In the genomic region with DNA sequence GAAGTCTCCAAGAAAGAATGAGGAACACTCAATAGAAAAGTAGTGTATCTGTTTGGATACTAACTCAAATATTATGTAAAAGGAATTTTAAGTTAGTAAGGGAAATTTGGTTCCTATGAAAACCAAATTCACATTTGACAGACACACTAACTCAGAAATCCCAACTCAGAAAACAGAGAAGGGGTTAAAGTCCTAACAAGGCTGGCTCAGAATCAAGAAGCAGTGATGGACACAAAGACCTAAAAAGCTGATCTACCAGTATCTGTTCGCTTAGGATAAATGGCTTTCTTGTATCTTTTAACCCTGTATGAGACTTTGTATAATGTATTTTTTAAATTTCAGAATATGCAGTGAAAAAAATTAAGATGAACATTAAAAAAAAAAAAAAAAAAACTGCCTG, we compare ENCODE assay signal across 29 mouse cellular contexts. TPM values are rescaled to one million over a fixed set of nuclear protein-coding genes. Genes with fewer than 3 reads are reported as not detected.
DNase-seq lines count a peak whose midpoint lies in the region; ATAC-seq and TF ChIP-seq lines count a peak whose summit lies in the region.
"Had no signal": no experiment of that assay in that cellular context is flagged by ENCODE, and none has a peak within 500 bp of the region (broad histone marks: within the 10 kb centered on the region; RNA-seq: fewer than 3 reads in every experiment).

No protein-coding gene starts in this region.

- H3K9me3 ChIP-seq in midbrain, embryonic 10.5 days (replicated peaks): no peaks in the 10 kb centered on the region
- H3K9me3 ChIP-seq in midbrain, embryonic 16.5 days (replicated peaks; ENCODE audit: control insufficient read depth, low read length, poor library complexity, severe bottlenecking): no peaks in the 10 kb centered on the region
- H3K9me3 ChIP-seq in liver, embryonic 12.5 days (replicated peaks): no peaks in the 10 kb centered on the region
- H3K9me3 ChIP-seq in liver, postnatal 0 days (ENCODE audit: low read length): no peaks in the 10 kb centered on the region
- H3K9me3 ChIP-seq: embryonic facial prominence, embryonic 13.5 days; forebrain, embryonic 10.5 days; heart, embryonic 13.5 days; limb, embryonic 13.5 days; megakaryocyte, embryonic 14.5 days; midbrain, embryonic 13.5 days; neural tube, embryonic 15.5 days had no signal

- H3K27ac ChIP-seq in midbrain, embryonic 10.5 days (replicated peaks): no peak overlapping the region
- H3K27ac ChIP-seq in midbrain, embryonic 16.5 days (ENCODE audit: low read length): no peak overlapping the region
- H3K27ac ChIP-seq in liver, embryonic 12.5 days: no peak overlapping the region
- H3K27ac ChIP-seq in liver, postnatal 0 days (ENCODE audit: low read depth): no peak overlapping the region
- H3K27ac ChIP-seq: embryonic facial prominence, embryonic 13.5 days; forebrain, embryonic 10.5 days; heart, adult 2 months; heart, embryonic 13.5 days; hindbrain, embryonic 14.5 days; limb, embryonic 13.5 days; midbrain, embryonic 13.5 days; neural tube, embryonic 15.5 days had no signal

- DNase-seq in midbrain, embryonic 10.5 days (ENCODE audit: low spot score): no peak
- DNase-seq in liver, postnatal 0 days: no peak
- no peak for DNase-seq in spleen, postnatal 14 days (ENCODE audit: low spot score in 2 of 2)
- DNase-seq in urinary bladder, adult 2 months (ENCODE audit: low spot score): no peak
- DNase-seq: adrenal gland, postnatal 25 days; B cell, adult 2 months; cerebellum, adult 11-12 months; cerebellum, adult 9-11 months; forebrain, postnatal 0 days; heart, adult 2 months; heart, postnatal 10 days; kidney, postnatal 4 days; lung, embryonic 14.5 days; lung, postnatal 36 days; right cerebral cortex, postnatal 4 days; thymus, adult 2 months; thymus, postnatal 4 days had no signal

- no peaks in the 10 kb centered on the region for H3K27me3 ChIP-seq in midbrain, embryonic 10.5 days (ENCODE audit: low read depth, poor library complexity, severe bottlenecking)
- no peaks in the 10 kb centered on the region for H3K27me3 ChIP-seq in midbrain, embryonic 16.5 days (ENCODE audit: control insufficient read depth, insufficient read depth, low read depth, low read length)
- H3K27me3 ChIP-seq in liver, embryonic 12.5 days (replicated peaks): no peaks in the 10 kb centered on the region
- H3K27me3 ChIP-seq in liver, postnatal 0 days (ENCODE audit: insufficient read depth, low read length): no peaks in the 10 kb centered on the region
- H3K27me3 ChIP-seq: embryonic facial prominence, embryonic 13.5 days; heart, embryonic 13.5 days; limb, embryonic 13.5 days; megakaryocyte, embryonic 14.5 days; midbrain, embryonic 13.5 days; neural tube, embryonic 15.5 days; Patski had no signal

- H3K9ac ChIP-seq in midbrain, embryonic 16.5 days (ENCODE audit: low read depth, low read length): no peak overlapping the region
- no peak overlapping the region for H3K9ac ChIP-seq in liver, embryonic 12.5 days
- H3K9ac ChIP-seq in liver, postnatal 0 days (replicated peaks): no peak overlapping the region

- H3K36me3 ChIP-seq in midbrain, embryonic 10.5 days: peaks cover 48% of the 10 kb centered on the region
- H3K36me3 ChIP-seq in midbrain, embryonic 16.5 days (ENCODE audit: control insufficient read depth, insufficient read depth, low read length): 0 out of 2 replicates have a peak, but pooled peaks cover 8% of the 10 kb centered on the region
- peaks cover 49% of the 10 kb centered on the region for H3K36me3 ChIP-seq in liver, embryonic 12.5 days
- peaks cover 36% of the 10 kb centered on the region for H3K36me3 ChIP-seq in liver, postnatal 0 days (replicated peaks; ENCODE audit: insufficient read depth, low read length)

- H3K4me2 ChIP-seq in midbrain, embryonic 16.5 days (ENCODE audit: low read length): no peak overlapping the region
- H3K4me2 ChIP-seq in liver, embryonic 12.5 days: peak overlapping the region; percentile 87
- H3K4me2 ChIP-seq in liver, postnatal 0 days (ENCODE audit: low read depth, low read length): peak overlapping the region; percentile 97; the same call in 1 of the 2 replicates

- 0 out of 2 replicates have a peak overlapping the region, but pooled peaks have one; percentile 99 for H3K4me3 ChIP-seq in midbrain, embryonic 10.5 days
- no peak overlapping the region for H3K4me3 ChIP-seq in midbrain, embryonic 16.5 days (ENCODE audit: low read depth, low read length)
- no peak overlapping the region for H3K4me3 ChIP-seq in liver, embryonic 12.5 days
- H3K4me3 ChIP-seq in liver, postnatal 0 days (ENCODE audit: low read depth, low read length): no peak overlapping the region

- 91% methylated on average over 1 of the region's 1 CpGs for WGBS in midbrain, embryonic 10.5 days
- 93% methylated on average over 1 of the region's 1 CpGs for WGBS in midbrain, embryonic 16.5 days
- WGBS in liver, embryonic 12.5 days (ENCODE audit: insufficient replicate concordance): 76% methylated on average over 1 of the region's 1 CpGs
- 76% methylated on average over 1 of the region's 1 CpGs for WGBS in liver, postnatal 0 days (ENCODE audit: insufficient replicate concordance)

- H3K4me1 ChIP-seq in midbrain, embryonic 10.5 days: peaks cover 12% of the 10 kb centered on the region
- peaks cover 11% of the 10 kb centered on the region for H3K4me1 ChIP-seq in midbrain, embryonic 16.5 days (ENCODE audit: control insufficient read depth, insufficient read depth, low read length)
- peaks cover 47% of the 10 kb centered on the region for H3K4me1 ChIP-seq in liver, embryonic 12.5 days
- peaks cover 18% of the 10 kb centered on the region for H3K4me1 ChIP-seq in liver, postnatal 0 days (ENCODE audit: insufficient read depth)

- TF ChIP-seq CTCF in liver, postnatal 0 days (IDR thresholded peaks at IDR 0.05; ENCODE audit: low read depth): no peak

- TF ChIP-seq EP300 in liver, postnatal 0 days (IDR thresholded peaks at IDR 0.05; ENCODE audit: low read depth): no peak

- ATAC-seq in midbrain, embryonic 16.5 days: no peak
- no peak for ATAC-seq in liver, embryonic 12.5 days
- no peak for ATAC-seq in liver, postnatal 0 days
- ATAC-seq: forebrain, postnatal 0 days; intestine, postnatal 0 days; midbrain, embryonic 13.5 days; Patski had no signal

RNA-seq across cellular contexts. Expression of gene Rbm34, which starts 1.3 kb away (rescaled TPM):
- polyA plus RNA-seq in midbrain, embryonic 10.5 days (2016; fragmentation: Nextera tagmentation; extraction: Ambion mirVana): 23.8 and 25.3 TPM in 2 replicates
- polyA plus RNA-seq in midbrain, embryonic 16.5 days (2015; fragmentation: Nextera tagmentation; extraction: Ambion mirVana): 21.4 and 26.2 TPM in 2 replicates
- 22.5 and 24.6 TPM in 2 replicates for polyA plus RNA-seq in liver, embryonic 12.5 days (2016; fragmentation: Nextera tagmentation; extraction: Ambion mirVana)
- polyA plus RNA-seq in liver, postnatal 0 days (2015; fragmentation: Nextera tagmentation; extraction: Ambion mirVana): 10.8 and 12.5 TPM in 2 replicates
- 8.4 and 10.3 TPM in 2 replicates for polyA plus RNA-seq in urinary bladder, adult 2 months (2012; rRNA removed)

RNA-seq across cellular contexts. Expression of gene Tomm20, which starts 23.9 kb away (rescaled TPM):
- polyA plus RNA-seq in midbrain, embryonic 10.5 days (2016; fragmentation: Nextera tagmentation; extraction: Ambion mirVana): 252 and 285 TPM in 2 replicates
- polyA plus RNA-seq in midbrain, embryonic 16.5 days (2015; fragmentation: Nextera tagmentation; extraction: Ambion mirVana): 208 and 220 TPM in 2 replicates
- polyA plus RNA-seq in liver, embryonic 12.5 days (2016; fragmentation: Nextera tagmentation; extraction: Ambion mirVana): 219 and 232 TPM in 2 replicates
- 122 and 129 TPM in 2 replicates for polyA plus RNA-seq in liver, postnatal 0 days (2015; fragmentation: Nextera tagmentation; extraction: Ambion mirVana)
- 62.4 and 118 TPM in 2 replicates for polyA plus RNA-seq in urinary bladder, adult 2 months (2012; rRNA removed)
